Mouse (Mus musculus) myocyte (in vitro differentiated cells): ENCODE data around the gene Letm1. TPM values are rescaled to one million over a fixed set of nuclear protein-coding genes. Genes with fewer than 3 reads are reported as not detected.

Source experiments
- H3K27me3 ChIP-seq: one replicate; pipeline ENCODE4 v1.6.1; 2011; ENCODE audit not compliant: control insufficient read depth, insufficient read depth, insufficient read length
- H3K36me3 ChIP-seq: one replicate; pipeline ENCODE4 v1.6.1; 2011; ENCODE audit not compliant: control insufficient read depth, insufficient read depth
- H3K4me2 ChIP-seq: one replicate; pipeline ENCODE4 v1.6.1; 2011; ENCODE audit warnings: low read depth, control low read depth
- H3K4me3 ChIP-seq: one replicate; pipeline ENCODE4 v1.5.1; 2011; ENCODE audit warnings: mild to moderate bottlenecking, control low read depth, moderate library complexity
- H3K79me2 ChIP-seq: one replicate; pipeline ENCODE4 v1.6.1; 2011; ENCODE audit not compliant: control insufficient read depth, insufficient read depth
- H3ac ChIP-seq: one replicate; pipeline ENCODE4 v1.6.1; 2011; ENCODE audit not compliant: control insufficient read depth, insufficient read length
- CEBPB ChIP-seq: IDR thresholded peaks from 2 replicates; pipeline ENCODE4 v1.6.1; 2011; ENCODE audit warnings: mild to moderate bottlenecking, moderate library complexity; ENCODE audit not compliant: poor library complexity, insufficient read depth, severe bottlenecking
- E2F4 ChIP-seq: IDR thresholded peaks from one replicate; pipeline ENCODE4 v1.6.1; 2011; ENCODE audit warnings: mild to moderate bottlenecking, control low read depth, moderate library complexity; ENCODE audit not compliant: insufficient read depth
- MAX ChIP-seq: IDR thresholded peaks from one replicate; pipeline ENCODE4 v1.6.1; 2011; ENCODE audit warnings: low read depth, mild to moderate bottlenecking, control low read depth
- MYOD1 ChIP-seq, 3 experiments: IDR thresholded peaks; one replicate each; pipeline ENCODE4 v1.6.1; 2011; ENCODE audit warnings: control low read depth in 2 of 3, low read depth in 2 of 3, mild to moderate bottlenecking in 2 of 3, moderate library complexity in 1 of 3; ENCODE audit not compliant: insufficient read length in 2 of 3, control insufficient read depth in 1 of 3
- MYOG ChIP-seq, 3 experiments: IDR thresholded peaks; one replicate each; pipeline ENCODE4 v1.6.1; 2011; ENCODE audit warnings: control low read depth in 2 of 3, low read depth in 2 of 3, mild to moderate bottlenecking in 2 of 3; ENCODE audit not compliant: insufficient read length in 2 of 3, control insufficient read depth in 1 of 3, insufficient read depth in 1 of 3
- POLR2A ChIP-seq: IDR thresholded peaks from one replicate; pipeline ENCODE4 v1.6.1; 2011; ENCODE audit warnings: low read depth, mild to moderate bottlenecking, control low read depth, moderate library complexity; ENCODE audit not compliant: insufficient read length
- POLR2AphosphoS2 ChIP-seq: IDR thresholded peaks from one replicate; pipeline ENCODE4 v1.6.1; 2011; ENCODE audit warnings: low read depth, control low read depth; ENCODE audit not compliant: insufficient read length
- REST ChIP-seq: IDR thresholded peaks from one replicate; pipeline ENCODE4 v1.6.1; 2011; ENCODE audit warnings: mild to moderate bottlenecking, control low read depth, moderate library complexity; ENCODE audit not compliant: insufficient read depth, insufficient read length
- SRF ChIP-seq: IDR thresholded peaks from one replicate; pipeline ENCODE4 v1.6.1; 2011; ENCODE audit warnings: low read depth; ENCODE audit not compliant: control insufficient read depth, insufficient read length
- TCF12 ChIP-seq: IDR thresholded peaks from one replicate; pipeline ENCODE4 v1.6.1; 2011; ENCODE audit warnings: mild to moderate bottlenecking, control low read depth; ENCODE audit not compliant: poor library complexity, insufficient read depth, severe bottlenecking
- TCF3 ChIP-seq: IDR thresholded peaks from one replicate; pipeline ENCODE4 v1.6.1; 2011; ENCODE audit warnings: low read depth, control low read depth; ENCODE audit not compliant: insufficient read length
- USF1 ChIP-seq: IDR thresholded peaks from one replicate; pipeline ENCODE4 v1.6.1; 2011; ENCODE audit warnings: low read depth, mild to moderate bottlenecking, control low read depth, moderate library complexity
- polyA plus RNA-seq: library from polyadenylated mRNA; unstranded; fragments of >200 nt; fragmentation: generic; extraction: Trizol; gene quantifications from one replicate; pipeline ENCODE4 v1.2.1, GENCODE M21; 2012; ENCODE audit warnings: missing spikeins

Gene Letm1
- polyA plus RNA-seq, 1 experiment: 29.2 TPM

DNA sequence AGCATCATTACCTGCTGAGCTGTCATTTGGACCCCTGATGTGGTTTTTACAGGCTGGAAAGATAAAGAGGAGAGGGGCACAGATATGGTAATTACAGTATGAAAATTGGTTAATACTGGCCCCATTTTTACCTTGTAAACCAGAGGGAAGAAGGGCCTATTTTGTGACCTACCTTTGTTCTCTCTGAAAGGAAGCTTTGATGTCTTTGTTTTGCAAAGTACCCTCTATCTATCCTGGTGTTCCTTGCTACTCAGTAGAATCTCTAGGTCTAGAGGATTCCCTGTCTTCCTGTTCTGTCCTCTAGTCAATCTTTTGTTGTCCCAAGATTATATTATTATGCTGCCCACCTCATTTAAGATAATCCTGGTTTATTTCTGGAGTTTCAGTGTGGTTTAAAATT, 43.4 kb upstream of the Letm1 start:
- TF ChIP-seq CEBPB (no peak), POLR2A (no peak), E2F4 (no peak), SRF (no peak), MYOG (IDR thresholded peaks at IDR 0.05; ENCODE audit: control insufficient read depth in 1 of 3, insufficient read depth in 1 of 3, insufficient read length in 2 of 3, low read depth in 2 of 3) (no peak), USF1 (no peak), REST (no peak), TCF3 (no peak), TCF12 (no peak)
- no peaks in the 10 kb centered on the region for H3K36me3 ChIP-seq
- H3K79me2 ChIP-seq: peaks cover 96% of the 10 kb centered on the region
- H3K4me3 ChIP-seq: no peak overlapping the region
- no peaks in the 10 kb centered on the region for H3K27me3 ChIP-seq
- no peak overlapping the region for H3ac ChIP-seq
- H3K4me2 ChIP-seq: no peak overlapping the region

DNA sequence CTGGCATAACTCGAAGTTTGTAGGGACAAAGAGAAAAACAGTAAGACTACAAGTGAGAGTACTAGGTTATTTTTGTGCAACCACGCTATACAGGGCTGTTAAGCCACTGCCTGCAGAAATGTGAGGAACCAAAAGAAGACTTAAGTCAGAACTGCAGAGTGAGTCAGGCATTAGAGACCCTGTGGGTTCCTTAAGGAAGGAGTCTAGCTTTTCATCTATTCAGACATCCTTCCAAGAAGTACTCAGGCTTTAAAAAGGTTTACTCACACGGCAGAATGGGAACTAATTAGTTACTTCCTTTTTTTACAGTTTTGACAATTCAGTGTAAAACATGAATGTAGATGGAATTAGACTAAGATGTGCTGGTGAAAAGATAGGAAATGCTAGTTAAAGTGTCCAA, 39.8 kb upstream of the Letm1 start:
- TF ChIP-seq E2F4: no peak
- no peak for TF ChIP-seq CEBPB
- no peak for TF ChIP-seq POLR2A
- TF ChIP-seq MAX: no peak
- no peak for TF ChIP-seq SRF
- TF ChIP-seq MYOG (IDR thresholded peaks at IDR 0.05; ENCODE audit: control insufficient read depth in 1 of 3, insufficient read depth in 1 of 3, insufficient read length in 2 of 3, low read depth in 2 of 3): no peak
- no peak for TF ChIP-seq USF1
- TF ChIP-seq TCF12: no peak
- no peak for TF ChIP-seq MYOD1 (IDR thresholded peaks at IDR 0.05; ENCODE audit: control insufficient read depth in 1 of 3, insufficient read length in 2 of 3, low read depth in 2 of 3)
- TF ChIP-seq POLR2AphosphoS2: no peak
- no peak for TF ChIP-seq TCF3
- TF ChIP-seq REST: no peak
- H3K4me2 ChIP-seq: peak overlapping the region; percentile 87
- H3K79me2 ChIP-seq: peaks cover 62% of the 10 kb centered on the region
- H3K36me3 ChIP-seq: no peaks in the 10 kb centered on the region
- peak overlapping the region; percentile 54 for H3K4me3 ChIP-seq
- no peak overlapping the region for H3ac ChIP-seq
- H3K27me3 ChIP-seq: no peaks in the 10 kb centered on the region

DNA sequence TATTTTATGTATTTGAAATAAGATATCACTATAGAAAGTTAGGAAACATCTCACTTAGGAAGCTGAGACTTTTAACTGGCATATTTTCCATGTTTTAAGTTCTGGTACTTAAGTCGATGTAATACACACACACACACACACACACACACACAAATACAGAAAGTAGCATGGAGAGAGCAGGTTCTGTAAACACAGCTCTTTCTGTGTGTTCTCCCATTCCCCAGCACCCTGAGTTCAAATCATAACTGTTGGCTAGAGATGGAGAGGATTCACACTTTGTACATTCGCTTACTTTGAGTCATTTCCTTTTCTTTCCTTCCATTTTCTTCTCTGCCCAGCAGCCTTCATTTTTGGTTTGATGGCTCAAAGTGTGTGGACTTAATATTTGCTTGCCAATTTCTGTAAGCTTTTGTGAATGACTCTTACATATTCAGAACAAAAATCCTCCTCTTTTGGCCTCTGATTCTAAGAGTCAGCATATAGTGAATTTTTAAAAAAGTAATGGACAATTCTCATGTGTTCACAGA, 39.3 kb upstream of the Letm1 start:
- Histone ChIP-seq H3K4me3 (peak overlapping the region; percentile 54), H3K27me3 (no peaks in the 10 kb centered on the region), H3ac (peak overlapping the region; percentile 89), H3K36me3 (no peaks in the 10 kb centered on the region), H3K79me2 (peaks cover 57% of the 10 kb centered on the region), H3K4me2 (peak overlapping the region; percentile 87)
- TF ChIP-seq MYOD1 (IDR thresholded peaks at IDR 0.05; ENCODE audit: control insufficient read depth in 1 of 3, insufficient read length in 2 of 3, low read depth in 2 of 3): no peak
- no peak for TF ChIP-seq TCF12
- TF ChIP-seq POLR2AphosphoS2: no peak
- TF ChIP-seq POLR2A: no peak
- TF ChIP-seq MAX: no peak
- TF ChIP-seq TCF3: no peak
- TF ChIP-seq E2F4: no peak
- TF ChIP-seq CEBPB: no peak
- TF ChIP-seq SRF: no peak
- TF ChIP-seq REST: no peak
- no peak for TF ChIP-seq USF1
- TF ChIP-seq MYOG (IDR thresholded peaks at IDR 0.05; ENCODE audit: control insufficient read depth in 1 of 3, insufficient read depth in 1 of 3, insufficient read length in 2 of 3, low read depth in 2 of 3): no peak

DNA sequence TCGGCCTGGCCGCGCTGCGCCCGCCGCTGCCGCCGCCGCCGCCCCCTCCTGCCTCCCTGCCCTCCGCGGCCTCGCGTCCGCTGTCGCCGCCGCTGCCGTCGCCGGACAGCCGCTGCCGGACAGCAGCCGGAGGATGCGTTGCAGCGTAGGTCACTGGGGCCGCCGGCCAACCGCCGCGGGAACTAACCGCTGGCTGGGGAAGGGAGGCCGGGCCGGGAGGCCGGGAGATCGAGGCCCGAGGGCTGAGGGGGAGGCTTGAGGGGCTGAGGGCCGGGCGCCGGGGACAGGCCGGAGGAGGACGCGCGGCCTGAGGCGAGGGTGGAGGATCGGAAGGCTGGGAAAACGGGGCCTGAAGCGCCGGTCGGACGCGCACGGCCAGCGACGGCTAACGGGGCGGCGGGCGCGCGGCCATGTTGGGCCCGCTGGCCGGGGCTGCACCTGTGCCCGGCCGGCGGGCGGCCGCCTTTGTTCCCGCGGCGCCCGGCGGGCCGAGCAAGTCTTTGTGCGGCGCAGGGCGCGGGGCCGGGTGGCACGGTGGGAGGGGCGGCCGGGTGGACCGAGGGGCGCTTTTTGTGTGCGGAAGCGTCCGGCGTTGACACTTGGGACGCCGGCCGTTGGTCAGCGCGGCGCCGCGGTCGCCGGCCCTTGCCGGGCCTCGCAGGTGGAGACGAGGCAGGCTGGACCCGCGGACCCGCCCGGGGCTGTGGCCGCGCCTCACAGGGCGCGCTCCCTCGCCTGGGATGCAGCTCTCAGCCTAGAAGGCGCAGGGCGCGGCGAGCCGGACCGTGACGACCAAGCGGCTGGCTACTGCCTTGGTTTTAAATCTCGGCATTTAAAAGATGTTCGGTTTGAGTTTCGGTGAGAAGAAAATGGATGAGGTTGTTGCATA, 38.4 kb upstream of the Letm1 start:
- peak overlapping the region; percentile 54 for H3K4me3 ChIP-seq
- no peaks in the 10 kb centered on the region for H3K36me3 ChIP-seq
- peak overlapping the region; percentile 89 for H3ac ChIP-seq
- TF ChIP-seq TCF3 (no peak), POLR2A (peak; percentile 50), SRF (no peak), TCF12 (no peak), MYOG (IDR thresholded peaks at IDR 0.05; ENCODE audit: control insufficient read depth in 1 of 3, insufficient read depth in 1 of 3, insufficient read length in 2 of 3, low read depth in 2 of 3) (peak in 1 of 3 experiments; percentile 26), REST (no peak), USF1 (no peak), POLR2AphosphoS2 (no peak), MAX (no peak), CEBPB (no peak), E2F4 (no peak), MYOD1 (IDR thresholded peaks at IDR 0.05; ENCODE audit: control insufficient read depth in 1 of 3, insufficient read length in 2 of 3, low read depth in 2 of 3) (peak in 1 of 3 experiments; percentile 13)
- peaks cover 48% of the 10 kb centered on the region for H3K79me2 ChIP-seq
- H3K27me3 ChIP-seq: no peaks in the 10 kb centered on the region
- peak overlapping the region; percentile 87 for H3K4me2 ChIP-seq
